Mouse (Mus musculus): ENCODE measurements around the gene Gm7951. TPM values are rescaled to one million over a fixed set of nuclear protein-coding genes. Genes with fewer than 3 reads are reported as not detected.
"Not testable (repeated sequence)": the region's sequence is repeated elsewhere in the genome, so short reads cannot be mapped to it uniquely, and the experiment has no call there.

Gene Gm7951
- polyA plus RNA-seq (2015; fragmentation: Nextera tagmentation; extraction: Ambion mirVana), result not detected in 2 replicates

DNA sequence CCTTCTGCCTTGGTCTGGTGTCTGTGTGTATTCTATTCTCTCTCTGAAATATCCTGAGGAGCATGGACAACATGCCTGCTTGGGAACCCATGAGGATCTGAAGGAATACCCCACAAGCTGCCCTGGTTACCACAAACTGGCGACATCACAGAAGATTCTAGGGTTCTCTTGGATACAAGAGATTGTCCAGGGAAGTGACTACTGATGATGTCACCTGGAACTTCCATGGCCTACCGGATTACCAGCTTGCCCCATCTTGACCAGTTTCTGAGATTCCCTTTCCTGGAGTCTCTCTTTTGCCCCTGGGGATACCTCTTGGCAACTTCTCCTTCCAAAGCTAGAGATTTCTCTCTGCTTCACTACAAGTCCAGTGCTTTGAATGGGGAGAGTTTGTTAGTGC is at the start of gene Gm7951:
Gm7951 (minus strand) TSS at position 101 of the 400 bp plus-strand sequence.
- not testable (repeated sequence) for H3K4me3 ChIP-seq; H3K36me3 ChIP-seq (ENCODE audit: poor library complexity, severe bottlenecking); ATAC-seq; H3K9ac ChIP-seq; H3K4me1 ChIP-seq; H3K27me3 ChIP-seq; H3K27ac ChIP-seq; H3K9me3 ChIP-seq (replicated peaks); H3K4me2 ChIP-seq
- 57% methylated on average over 1 of the region's 2 CpGs for WGBS

- H3K4me1 ChIP-seq; H3K4me3 ChIP-seq; H3K9me3 ChIP-seq (replicated peaks); H3K4me2 ChIP-seq; H3K27me3 ChIP-seq; ATAC-seq; H3K27ac ChIP-seq; H3K9ac ChIP-seq; H3K36me3 ChIP-seq (ENCODE audit: poor library complexity, severe bottlenecking): not testable (repeated sequence)
- 78% methylated on average over 1 of the region's 2 CpGs for WGBS
These were observed 45.4 kb upstream of the Gm7951 start, which contains the start of gene Gm17027 for GRCm38 (mm10) chr14:42162522-42162921. Gene Gm17027 (minus strand): TSS chr14:42162622.

DNA sequence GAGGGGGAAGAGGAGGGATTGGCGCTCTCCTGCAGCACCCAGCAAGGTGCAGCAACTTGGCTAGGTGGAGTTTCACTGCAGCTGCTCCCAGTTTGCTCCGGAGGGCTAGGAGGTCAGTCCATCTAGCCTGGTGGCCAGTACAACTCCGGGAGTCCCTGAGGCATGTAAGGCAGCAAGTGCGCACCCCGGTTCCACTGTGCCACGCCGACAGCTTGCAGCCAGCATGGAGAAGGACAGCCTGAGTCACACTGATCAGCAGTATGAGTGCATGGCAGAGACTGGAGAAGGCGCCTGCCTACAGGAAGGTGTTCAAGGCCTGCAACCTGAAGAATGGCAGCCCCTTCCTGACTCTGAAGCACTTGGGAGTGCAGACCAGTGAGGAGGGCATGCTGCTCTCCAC is 17.4 kb upstream of the Gm7951 start:
- not testable (repeated sequence) for H3K36me3 ChIP-seq (ENCODE audit: poor library complexity, severe bottlenecking); H3K27me3 ChIP-seq; H3K4me1 ChIP-seq; H3K27ac ChIP-seq; H3K4me3 ChIP-seq; H3K4me2 ChIP-seq; H3K9me3 ChIP-seq (replicated peaks); H3K9ac ChIP-seq; ATAC-seq
- 75% methylated on average over 7 of the region's 8 CpGs for WGBS

DNA sequence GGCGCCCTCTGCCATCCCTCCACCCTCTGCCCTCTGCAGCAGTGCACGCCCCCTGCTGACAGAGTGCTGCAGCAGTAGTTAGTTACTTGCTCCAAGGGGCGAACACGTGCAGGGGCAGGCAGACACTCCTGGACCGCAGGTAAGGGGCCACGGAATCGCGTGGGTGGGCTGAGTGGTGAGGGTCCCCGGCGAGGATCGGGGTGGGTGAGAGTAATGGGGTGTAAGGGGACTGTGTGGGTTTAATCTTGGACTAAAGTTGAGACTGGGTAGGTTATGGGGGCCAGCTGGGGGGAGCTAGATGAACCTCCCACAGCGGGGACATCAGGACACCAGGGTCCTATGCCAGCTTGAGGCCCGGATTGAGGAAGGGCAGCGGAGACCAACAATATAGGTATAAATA is 16.6 kb upstream of the Gm7951 start:
- H3K4me3 ChIP-seq; ATAC-seq; H3K27ac ChIP-seq; H3K27me3 ChIP-seq; H3K36me3 ChIP-seq (ENCODE audit: poor library complexity, severe bottlenecking); H3K4me1 ChIP-seq; H3K4me2 ChIP-seq; H3K9me3 ChIP-seq (replicated peaks); H3K9ac ChIP-seq: not testable (repeated sequence)
- 51% methylated on average over 10 of the region's 14 CpGs for WGBS

Other genes with a start within 250 kb of the Gm7951 start
- not detected in 2 replicates for gene Gm7980, start 210.1 kb downstream of the Gm7951 start, polyA plus RNA-seq (2015; fragmentation: Nextera tagmentation; extraction: Ambion mirVana)
- gene 1700049E17Rik1, start 192.4 kb downstream of the Gm7951 start, polyA plus RNA-seq (2015; fragmentation: Nextera tagmentation; extraction: Ambion mirVana), result not detected in 2 replicates
- gene 1700024B05Rik, start 173.4 kb downstream of the Gm7951 start, polyA plus RNA-seq (2015; fragmentation: Nextera tagmentation; extraction: Ambion mirVana), result not detected in 2 replicates
- not detected in 2 replicates for gene Gm6401, start 149.4 kb downstream of the Gm7951 start, polyA plus RNA-seq (2015; fragmentation: Nextera tagmentation; extraction: Ambion mirVana)
- not detected in 2 replicates for gene Gm3543, start 134.0 kb downstream of the Gm7951 start, polyA plus RNA-seq (2015; fragmentation: Nextera tagmentation; extraction: Ambion mirVana)
- not detected in 2 replicates for gene Gm17027, start 45.3 kb upstream of the Gm7951 start, polyA plus RNA-seq (2015; fragmentation: Nextera tagmentation; extraction: Ambion mirVana)
- gene Gm3573, start 73.4 kb upstream of the Gm7951 start, polyA plus RNA-seq (2015; fragmentation: Nextera tagmentation; extraction: Ambion mirVana), result not detected in 2 replicates
- not detected in 2 replicates for gene Gm17026, start 142.7 kb upstream of the Gm7951 start, polyA plus RNA-seq (2015; fragmentation: Nextera tagmentation; extraction: Ambion mirVana)
- gene Gm9611, start 180.0 kb upstream of the Gm7951 start, polyA plus RNA-seq (2015; fragmentation: Nextera tagmentation; extraction: Ambion mirVana), result not detected in 2 replicates
- gene Gm7995, start 192.8 kb upstream of the Gm7951 start, polyA plus RNA-seq (2015; fragmentation: Nextera tagmentation; extraction: Ambion mirVana), result not detected in 2 replicates

All from forebrain, embryonic 13.5 days (tissue).